Mouse (Mus musculus) hindbrain, embryonic 13.5 days (tissue): ENCODE measurements around the gene Nox4. TPM values are rescaled to one million over a fixed set of nuclear protein-coding genes. Genes with fewer than 3 reads are reported as not detected.
"Not testable (repeated sequence)": the region's sequence is repeated elsewhere in the genome, so short reads cannot be mapped to it uniquely, and the experiment has no call there.

Experiments
- ATAC-seq: fragments of 200-750 bp; cut with Nextera tagmentation; 2 replicates; pipeline ENCODE4 v1.8.0; 2017; ENCODE audit warnings: moderate TSS enrichment; ENCODE audit not compliant: low FRiP score
- H3K27ac ChIP-seq: fragments of 300-500 bp; sonication (generic); 2 replicates; pipeline ENCODE4 v1.5.1; 2015; ENCODE audit warnings: inconsistent platforms, mild to moderate bottlenecking, moderate library complexity
- H3K27me3 ChIP-seq: fragments of 300-500 bp; sonication (generic); 2 replicates; pipeline ENCODE4 v1.6.1; 2015; ENCODE audit warnings: mild to moderate bottlenecking, inconsistent platforms
- H3K36me3 ChIP-seq: fragments of 300-500 bp; sonication (generic); 2 replicates; pipeline ENCODE4 v1.6.1; 2015; ENCODE audit warnings: mild to moderate bottlenecking, inconsistent platforms
- H3K4me1 ChIP-seq: fragments of 300-500 bp; sonication (generic); replicated peaks from 2 replicates; pipeline ENCODE4 v1.6.1; 2015; ENCODE audit warnings: inconsistent platforms
- H3K4me2 ChIP-seq: fragments of 300-500 bp; sonication (generic); 2 replicates; pipeline ENCODE4 v1.6.1; 2015; ENCODE audit warnings: inconsistent platforms, mild to moderate bottlenecking, moderate library complexity
- H3K4me3 ChIP-seq: fragments of 300-500 bp; sonication (generic); 2 replicates; pipeline ENCODE4 v1.5.1; 2015; ENCODE audit warnings: mild to moderate bottlenecking, inconsistent platforms
- H3K9ac ChIP-seq: fragments of 300-500 bp; sonication (generic); 2 replicates; pipeline ENCODE4 v1.6.1; 2015; ENCODE audit warnings: mild to moderate bottlenecking, inconsistent platforms
- H3K9me3 ChIP-seq: fragments of 300-500 bp; sonication (generic); 2 replicates; pipeline ENCODE4 v1.6.1; 2016; ENCODE audit warnings: inconsistent platforms
- WGBS: fragments of 180-500 bp; shearing (Covaris S2); methylation state at CpG from one replicate; pipeline ENCODE4 v1.1.7; 2015; 5-methylcytosine and 5-hydroxymethylcytosine counted together
- polyA plus RNA-seq: library from polyadenylated mRNA; unstranded; fragments of >200 nt; fragmentation: Nextera tagmentation; extraction: Ambion mirVana; gene quantifications from 2 replicates; pipeline ENCODE4 v1.2.1, GENCODE M21; 2015

Nox4 gene
- polyA plus RNA-seq, 1 experiment from 2014 or later: 2.9 TPM

DNA sequence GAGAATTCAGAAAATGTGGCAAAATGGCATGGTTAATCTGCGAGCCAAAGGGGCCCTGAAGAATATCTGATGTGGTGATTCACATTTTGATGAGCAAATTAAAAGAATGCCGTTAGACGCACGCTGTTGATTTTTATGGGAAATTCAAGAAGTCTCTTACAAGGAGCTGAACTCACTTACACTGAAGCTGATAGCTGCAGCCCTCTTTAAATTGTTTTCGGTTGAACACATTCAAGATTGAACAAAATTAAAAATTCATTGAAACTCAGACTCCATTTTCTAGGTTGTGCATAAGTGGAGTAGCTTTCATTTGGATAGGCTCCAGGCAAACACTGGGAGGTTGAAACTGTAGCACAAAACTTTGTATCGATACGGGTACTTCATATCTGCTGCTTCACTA, 151.1 kb downstream of the Nox4 start:
- Histone ChIP-seq H3K9ac (no peak overlapping the region), H3K4me1 (no peaks in the 10 kb centered on the region), H3K9me3 (no peaks in the 10 kb centered on the region), H3K4me3 (no peak overlapping the region), H3K27ac (no peak overlapping the region), H3K36me3 (no peaks in the 10 kb centered on the region), H3K27me3 (no peaks in the 10 kb centered on the region), H3K4me2 (no peak overlapping the region)
- ATAC-seq: no peak
- 89% methylated on average over 7 of the region's 7 CpGs for WGBS

DNA sequence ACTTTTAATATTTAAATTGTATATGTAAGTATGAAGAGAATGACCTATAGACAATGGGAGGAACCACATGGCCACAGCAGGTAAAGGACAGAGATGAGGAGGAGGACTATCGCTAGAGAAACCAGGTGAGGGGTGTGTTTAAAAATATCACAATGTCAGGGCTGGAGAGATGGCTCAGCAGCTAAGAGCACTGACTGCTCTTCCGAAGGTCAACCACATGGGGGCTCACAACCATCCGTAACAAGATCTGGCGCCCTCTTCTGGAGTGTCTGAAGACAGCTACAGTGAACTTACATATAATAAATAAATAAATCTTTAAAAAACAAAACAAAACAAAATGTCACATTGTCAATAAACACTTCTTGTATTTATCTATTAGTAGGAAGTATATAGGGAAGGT, 165.5 kb downstream of the Nox4 start:
- not testable (repeated sequence) for H3K36me3 ChIP-seq, H3K27me3 ChIP-seq, H3K4me1 ChIP-seq, H3K4me2 ChIP-seq, H3K4me3 ChIP-seq, ATAC-seq, H3K9me3 ChIP-seq, H3K27ac ChIP-seq, H3K9ac ChIP-seq
- 10% methylated on average over 4 of the region's 4 CpGs for WGBS

GRCm38 (mm10) chr7:87413271-87413670, 167.4 kb downstream of the Nox4 start:
- no peaks in the 10 kb centered on the region for H3K27me3 ChIP-seq
- H3K4me2 ChIP-seq: no peak overlapping the region
- ATAC-seq: no peak
- WGBS: 57% methylated on average over 1 of the region's 1 CpGs
- H3K4me1 ChIP-seq: no peaks in the 10 kb centered on the region
- H3K27ac ChIP-seq: no peak overlapping the region
- no peak overlapping the region for H3K9ac ChIP-seq
- no peak overlapping the region for H3K4me3 ChIP-seq
- no peaks in the 10 kb centered on the region for H3K36me3 ChIP-seq
- H3K9me3 ChIP-seq: no peaks in the 10 kb centered on the region

Other genes starting within 250 kb of the Nox4 start
- gene Vmn2r79, start 250.0 kb upstream of the Nox4 start, polyA plus RNA-seq: not detected in 2 replicates
- 0.27 TPM in 1 of 2 replicates, not detected in the other for gene Tyr, start 247.4 kb downstream of the Nox4 start, polyA plus RNA-seq